Mouse (Mus musculus) testis, postnatal 14 days (tissue): ENCODE measurements around the gene Cmtr2.

ENCODE experiments used
- DNase-seq: peaks from one replicate; pipeline ENCODE4 v3.0.0; 2021; ENCODE audit warnings: low spot score

Cmtr2 gene

DNA sequence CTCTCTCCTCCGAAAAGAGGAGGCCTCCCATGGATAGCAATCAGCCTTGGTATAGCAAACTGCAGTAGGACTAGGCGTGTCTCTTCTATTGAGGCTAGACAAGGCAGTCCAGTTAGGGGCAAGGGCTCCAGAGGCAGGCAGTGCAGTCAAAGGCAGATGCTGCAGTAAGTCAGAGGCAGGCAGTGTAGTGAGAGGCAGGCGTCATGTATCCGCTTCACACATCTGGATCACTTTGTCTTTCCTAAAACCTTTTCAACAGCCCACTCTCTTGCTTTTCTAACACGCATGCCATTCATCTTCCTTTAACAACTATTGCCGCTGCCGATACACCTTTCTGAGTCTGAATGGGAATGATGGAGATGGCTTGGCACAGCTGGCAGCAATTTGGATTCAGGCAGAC is at the start of gene Cmtr2:
Cmtr2 (plus strand) TSS at position 301 of the 400 bp plus-strand sequence.
- DNase-seq, result no peak

DNA sequence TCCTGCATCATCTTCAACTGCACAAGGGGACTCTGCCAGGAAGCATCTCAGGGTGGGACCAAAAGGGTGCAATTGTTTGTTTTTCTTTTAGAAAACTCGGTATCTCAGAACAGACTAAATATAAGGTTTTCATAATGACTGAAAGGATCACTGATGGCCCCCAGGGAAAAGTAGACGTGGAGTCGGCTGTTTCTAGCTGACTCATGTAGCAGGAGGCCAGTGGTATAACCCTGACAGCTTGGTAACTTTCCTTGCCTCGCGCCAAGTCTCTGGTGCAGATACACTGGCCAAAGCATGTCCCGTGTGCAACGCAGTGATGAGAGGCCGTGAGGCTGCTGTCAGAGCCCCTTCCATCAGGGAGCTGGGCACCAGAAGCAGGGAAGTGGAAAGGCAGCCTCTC is 49.2 kb upstream of the Cmtr2 start:
- no peak for DNase-seq

DNA sequence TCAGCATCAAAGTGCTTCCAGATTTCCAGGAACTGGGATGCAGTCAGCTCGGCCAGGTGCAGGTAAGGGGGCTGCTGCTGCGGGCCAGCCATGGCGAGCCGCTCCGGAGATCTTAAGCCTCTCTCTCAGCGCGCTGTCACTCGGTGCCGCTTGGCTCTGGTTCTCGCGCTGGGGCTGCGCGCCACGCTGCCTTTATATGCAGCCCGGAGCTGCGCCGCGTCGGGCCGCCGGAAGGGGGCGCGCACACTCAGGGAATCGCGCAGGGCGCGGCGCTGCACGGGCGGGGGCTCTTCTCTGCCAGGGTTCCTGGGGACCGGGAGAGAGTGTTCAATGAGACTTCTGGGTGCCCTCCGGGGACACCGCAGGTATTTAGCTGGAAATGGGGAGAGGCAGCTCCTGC is 47.4 kb upstream of the Cmtr2 start, which contains the start of gene Calb2:
Calb2 (minus strand) TSS at position 165 of the 400 bp plus-strand sequence.
- DNase-seq, result peak; percentile 49

DNA sequence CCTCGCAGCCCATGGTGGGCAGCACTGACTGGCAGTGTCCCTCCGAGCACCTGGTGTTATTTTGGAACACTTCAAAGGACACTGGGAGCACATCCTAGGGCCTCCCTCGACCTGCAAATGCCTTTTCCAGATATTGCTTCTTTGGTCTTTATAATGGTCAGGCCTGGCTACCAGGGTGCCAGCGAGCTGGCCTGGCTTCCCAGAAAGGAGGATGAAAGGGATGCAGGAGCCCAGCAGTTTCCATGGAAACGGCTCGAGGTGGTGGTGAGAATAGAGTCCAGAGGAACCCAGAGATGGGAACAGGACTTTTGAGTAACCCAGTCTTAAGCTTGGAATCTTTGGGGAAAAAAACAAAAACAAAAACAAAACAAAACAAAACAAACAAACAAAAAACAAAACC is 43.3 kb upstream of the Cmtr2 start:
- DNase-seq, result no peak

DNA sequence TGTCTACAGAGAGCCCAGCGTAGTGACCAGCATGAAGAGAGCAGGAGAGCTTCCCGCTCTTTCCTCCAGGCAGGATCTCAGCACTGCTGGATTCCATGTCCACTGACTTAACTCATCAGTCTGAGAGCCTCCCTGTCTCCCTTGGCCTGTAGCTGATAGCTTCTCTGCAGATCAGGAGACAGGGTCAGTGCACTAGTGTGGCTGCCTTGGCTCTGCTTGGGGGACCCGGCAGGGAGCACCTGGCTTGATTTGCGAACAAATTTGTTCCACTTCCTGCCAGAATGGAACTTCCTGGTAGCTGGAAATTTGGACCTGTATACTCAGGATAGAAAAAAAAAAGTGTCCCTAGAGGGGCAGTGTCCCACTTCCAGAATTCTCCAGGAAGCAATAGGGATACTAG is 40.6 kb upstream of the Cmtr2 start:
- no peak for DNase-seq

DNA sequence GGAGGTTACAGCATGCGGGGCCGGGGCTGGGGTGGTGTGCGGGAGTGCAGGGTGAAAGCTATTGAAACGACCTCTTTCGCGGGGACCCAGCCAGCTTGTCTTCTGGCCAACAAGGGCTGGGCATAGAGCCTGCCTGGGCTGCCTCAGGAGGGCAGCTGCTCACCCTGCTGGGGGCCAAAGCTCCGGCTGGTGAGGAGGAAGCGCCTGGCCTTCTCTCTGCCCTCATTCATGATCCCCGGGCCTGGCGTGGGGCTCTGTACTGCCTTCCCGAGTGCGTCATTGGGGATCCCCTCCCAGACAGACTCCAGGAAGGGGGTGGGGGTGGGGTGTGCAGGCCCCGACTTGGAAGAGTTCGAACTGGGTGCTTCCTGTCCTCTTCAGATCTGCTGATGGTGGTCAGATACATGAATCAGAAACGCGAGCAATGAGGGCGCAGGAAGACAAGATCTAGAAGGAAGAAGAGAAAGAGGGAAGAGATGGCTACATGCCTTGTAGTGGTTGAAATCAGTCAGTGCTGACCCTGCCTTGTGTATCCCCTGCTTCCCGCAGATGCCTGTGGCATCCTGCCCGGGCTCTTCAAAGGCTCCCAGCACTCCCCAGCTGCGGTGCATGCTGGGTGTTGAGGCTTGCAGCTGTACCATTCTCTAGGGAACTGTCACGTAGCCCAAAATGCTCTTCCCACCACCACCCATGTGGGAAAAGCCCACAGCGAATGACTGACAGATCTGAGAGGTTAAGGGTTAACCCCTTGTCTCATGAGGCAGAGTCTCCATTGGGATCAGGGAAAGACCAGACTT is 37.9 kb upstream of the Cmtr2 start:
- no peak for DNase-seq

DNA sequence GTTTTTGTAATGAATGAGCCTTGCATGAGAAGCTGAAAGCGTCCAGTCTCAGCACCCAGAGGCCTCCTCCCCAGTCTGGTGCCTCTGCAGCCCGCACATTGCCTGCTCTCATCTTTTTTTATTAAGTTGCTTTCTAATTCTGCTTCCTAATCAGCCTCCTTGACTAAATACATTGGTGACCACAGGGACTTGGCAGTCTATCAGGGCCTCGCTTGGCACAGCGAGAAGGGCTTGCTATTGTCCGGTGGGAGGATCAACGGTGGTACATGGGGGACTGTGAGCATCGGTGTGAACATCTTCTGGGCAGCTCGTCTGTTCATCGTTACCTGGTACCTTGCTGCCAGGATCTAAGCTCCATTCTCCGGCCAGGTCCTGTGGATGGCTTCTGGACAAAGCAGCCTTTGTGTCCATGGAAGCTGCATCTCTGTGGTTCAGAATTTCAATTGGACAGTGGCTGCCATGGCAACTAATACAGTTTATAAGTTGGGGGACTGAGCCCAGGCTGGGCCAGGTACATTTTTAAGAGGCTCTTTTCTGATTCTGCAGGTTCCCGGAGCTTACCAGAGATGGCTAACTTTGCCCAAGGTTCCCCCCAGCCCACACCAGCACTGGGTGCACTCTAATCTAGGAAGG is 32.6 kb upstream of the Cmtr2 start:
- no peak for DNase-seq

DNA sequence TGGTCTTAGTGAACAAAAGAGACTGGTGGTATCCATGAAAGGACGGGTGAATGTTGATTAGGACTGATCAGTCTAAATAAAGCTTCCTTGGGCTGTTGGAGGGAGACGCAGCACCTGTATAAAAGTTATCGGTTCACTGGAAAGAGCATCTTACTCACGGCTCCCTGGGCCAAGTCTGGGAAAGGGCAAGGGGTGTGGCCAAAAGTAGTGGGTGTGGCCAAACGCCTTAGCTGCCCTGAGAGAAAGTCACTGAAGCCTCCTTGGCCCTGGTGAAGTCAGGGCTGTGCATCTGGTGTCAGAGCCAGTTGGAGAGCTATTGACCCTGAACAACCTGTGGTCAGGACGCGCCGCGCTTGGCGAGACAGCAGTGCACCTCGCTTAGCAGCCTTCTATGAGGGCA is 31.7 kb upstream of the Cmtr2 start:
- DNase-seq, result no peak

DNA sequence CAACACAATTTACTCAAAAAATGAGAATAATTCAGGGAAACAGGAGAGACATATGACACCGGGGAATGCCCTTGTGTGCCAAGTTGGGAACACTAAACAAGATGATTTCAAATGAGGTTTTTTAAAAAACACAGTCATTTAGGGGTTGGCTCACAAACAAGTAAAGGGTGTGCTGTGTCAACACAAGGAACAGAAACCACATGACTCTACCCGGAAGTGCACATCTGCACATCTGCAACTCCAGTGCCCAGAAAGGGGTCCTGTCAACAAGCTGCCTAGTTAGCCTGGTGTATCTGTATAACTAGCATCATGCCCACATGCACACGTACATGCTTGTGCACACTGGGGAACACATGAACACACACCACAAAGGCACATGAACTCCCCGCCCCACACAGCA is 29.9 kb upstream of the Cmtr2 start:
- DNase-seq, result no peak

DNA sequence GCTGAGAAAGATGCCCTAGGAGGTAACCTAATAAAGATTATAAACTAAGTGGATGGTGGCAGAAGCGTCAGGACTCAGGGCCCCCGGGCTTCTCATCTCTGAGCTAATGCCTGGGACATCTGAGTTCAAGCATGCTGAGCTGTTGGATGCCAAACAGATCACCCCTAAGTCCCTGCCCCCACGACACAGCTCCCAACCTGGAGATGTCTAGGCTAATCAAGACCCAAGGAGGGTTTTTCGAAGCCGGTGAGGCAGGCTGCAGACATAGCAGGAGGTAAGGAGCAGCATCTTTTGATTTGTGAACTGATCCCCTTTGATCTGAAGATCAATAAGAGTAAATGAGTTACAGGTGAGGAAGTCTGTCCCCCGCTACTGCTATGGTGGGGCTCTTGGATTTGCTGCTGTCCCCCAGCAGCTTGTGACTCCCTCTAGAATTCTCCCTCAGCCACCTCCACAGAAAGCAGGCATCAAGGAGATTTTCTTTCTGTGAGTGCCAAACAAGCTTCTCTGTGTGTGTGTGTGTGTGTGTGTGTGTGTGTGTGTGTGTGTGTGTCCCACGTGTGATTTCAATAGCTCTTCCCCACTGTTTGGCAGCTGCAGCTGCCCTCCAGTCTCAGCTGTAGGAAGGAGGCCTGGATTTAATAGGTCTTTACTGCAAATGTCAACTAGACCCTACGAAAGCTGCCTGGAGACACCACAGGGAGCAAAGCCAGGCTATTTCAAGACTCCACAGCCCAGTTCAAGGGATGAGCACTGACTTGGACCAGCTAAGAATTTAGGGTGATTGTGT is 26.3 kb upstream of the Cmtr2 start:
- DNase-seq, result no peak

DNA sequence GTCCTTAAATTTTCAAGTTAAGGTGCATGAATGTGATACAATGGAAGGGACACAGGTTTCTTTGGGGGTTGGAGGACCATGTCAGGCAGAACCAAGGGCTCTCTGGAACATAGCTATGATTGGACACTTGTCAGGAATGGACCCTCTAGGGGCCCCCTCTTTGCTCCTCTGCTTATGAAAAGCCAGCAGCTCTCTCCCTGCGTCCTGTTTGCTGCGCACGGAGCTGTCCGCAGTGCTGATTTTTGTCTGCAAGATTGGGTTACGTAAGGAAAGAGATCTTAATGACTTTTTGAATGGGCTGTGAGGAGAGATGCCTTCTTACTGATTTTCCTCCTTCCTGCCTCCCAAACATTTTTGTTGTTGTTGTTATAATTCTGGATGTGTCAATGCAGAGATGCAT is 18.8 kb upstream of the Cmtr2 start:
- peak; percentile 31 for DNase-seq

DNA sequence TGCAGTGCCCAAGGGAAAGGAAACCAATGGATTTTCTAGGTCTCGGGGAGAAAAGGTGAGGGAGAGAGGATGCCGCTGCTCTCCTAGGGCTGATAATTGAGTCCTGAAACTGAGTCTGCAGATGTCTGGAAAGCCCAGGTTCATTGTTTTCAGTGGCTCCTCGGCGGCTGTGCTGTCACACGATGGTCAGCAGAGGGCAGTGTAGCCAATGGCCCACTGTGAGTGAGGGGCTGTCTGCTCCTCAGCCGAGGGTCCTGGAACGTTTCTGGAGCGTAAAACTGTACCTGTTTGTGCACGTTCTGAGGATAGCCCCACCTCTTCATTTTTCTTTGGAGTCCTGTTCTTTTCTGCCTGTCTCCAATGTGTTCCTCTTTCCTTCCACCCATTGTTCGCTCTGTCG is 13.7 kb upstream of the Cmtr2 start:
- no peak for DNase-seq

DNA sequence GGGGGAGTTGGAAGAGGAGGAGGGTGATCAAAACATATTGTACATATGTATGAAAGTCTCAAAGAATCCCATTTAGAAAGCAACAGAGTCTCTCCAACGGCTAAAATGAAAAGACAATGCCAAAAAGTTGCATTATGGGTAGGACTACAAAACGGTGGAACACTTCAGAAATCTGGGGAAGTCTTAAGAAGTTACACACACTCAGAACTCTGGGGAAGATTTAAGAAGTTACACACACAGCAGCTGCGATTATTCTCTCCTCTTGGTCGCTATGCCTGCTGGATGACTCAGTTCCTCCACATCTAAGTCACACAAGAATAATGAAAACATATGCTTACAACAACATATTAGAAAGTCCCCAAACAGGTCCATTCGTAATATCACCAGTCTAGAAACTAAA is 788 bp downstream of the Cmtr2 start:
- DNase-seq, result no peak

DNA sequence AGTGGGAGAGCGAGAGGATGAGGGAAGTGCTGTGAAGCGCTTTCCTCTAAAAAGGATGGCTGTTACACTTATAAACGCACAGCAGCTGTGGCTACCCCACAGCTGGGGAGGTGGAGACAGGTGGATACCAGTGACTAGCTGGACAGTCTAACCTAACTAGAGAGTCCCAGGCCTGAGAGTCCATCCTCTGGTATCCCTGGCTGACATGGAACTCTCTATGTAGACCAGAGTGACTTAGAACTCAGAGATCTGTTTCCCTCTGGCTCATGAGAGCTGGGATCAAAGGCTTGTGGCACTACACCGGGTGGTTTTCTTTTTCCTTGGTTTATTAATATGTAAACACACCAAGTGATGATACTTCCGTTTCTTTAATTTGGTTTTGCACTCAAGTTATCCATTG is 1.7 kb downstream of the Cmtr2 start:
- DNase-seq, result no peak

DNA sequence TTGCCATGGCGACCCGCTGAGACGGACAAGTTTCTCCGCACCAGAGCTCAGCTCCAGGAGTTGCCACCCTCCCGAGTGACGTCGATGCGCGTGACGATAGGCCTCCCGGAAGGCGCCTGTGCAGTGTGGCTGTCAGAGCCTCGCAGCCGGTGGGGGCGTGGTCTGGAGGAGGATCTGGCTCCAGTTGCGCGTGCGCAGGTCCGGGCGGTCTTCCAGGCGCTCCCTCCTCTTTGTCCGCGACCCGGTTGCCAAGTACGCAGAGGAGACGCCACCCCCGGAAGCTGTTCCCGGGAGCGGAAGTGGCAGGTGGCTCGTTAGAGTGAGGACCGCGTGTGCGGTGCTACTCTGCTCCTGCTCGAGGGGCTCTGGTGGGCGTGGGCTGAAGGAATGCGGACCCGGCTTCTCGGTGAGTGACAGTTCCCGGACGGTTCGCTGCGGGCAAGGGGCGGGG is 2.2 kb downstream of the Cmtr2 start:
- DNase-seq, result peak; percentile 99

DNA sequence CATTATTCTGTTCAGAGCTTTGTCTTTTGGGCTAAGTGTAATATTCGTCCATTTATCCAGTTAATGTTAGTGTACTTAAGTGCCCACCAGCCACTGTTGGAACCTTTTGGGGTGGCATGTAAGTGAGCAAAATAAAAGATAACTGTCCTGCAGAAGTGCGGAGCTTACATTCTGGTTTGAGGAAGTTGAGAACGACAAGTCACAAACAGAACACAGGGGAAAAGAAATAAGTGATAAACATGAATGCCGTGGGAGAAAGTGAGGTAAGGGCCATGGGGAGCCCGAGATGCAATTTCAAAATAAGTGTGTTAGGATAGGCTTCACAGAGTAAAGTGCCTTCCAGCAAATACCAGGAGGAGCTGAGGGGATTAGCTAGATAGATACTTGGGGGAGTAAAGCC is 3.0 kb downstream of the Cmtr2 start:
- no peak for DNase-seq

DNA sequence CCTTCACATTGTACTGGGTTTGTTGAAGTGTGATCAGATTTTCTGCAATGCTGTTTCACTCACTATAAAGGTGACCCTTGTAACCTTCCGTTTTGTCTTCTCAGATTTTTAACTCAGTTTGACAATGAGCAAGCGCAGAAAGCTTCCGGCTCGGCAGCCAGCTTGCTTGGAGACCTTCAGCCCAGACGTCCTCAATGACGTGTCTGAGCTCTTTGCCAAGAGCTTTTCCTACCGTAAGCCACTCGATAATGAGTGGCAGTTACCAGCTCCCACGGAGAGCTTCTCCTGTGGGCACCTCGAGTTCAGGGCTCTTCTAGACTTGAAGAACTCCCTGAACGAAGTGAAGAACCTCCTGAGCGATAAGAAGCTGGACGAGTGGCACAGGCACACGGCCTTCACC is 5.5 kb downstream of the Cmtr2 start:
- no peak for DNase-seq

DNA sequence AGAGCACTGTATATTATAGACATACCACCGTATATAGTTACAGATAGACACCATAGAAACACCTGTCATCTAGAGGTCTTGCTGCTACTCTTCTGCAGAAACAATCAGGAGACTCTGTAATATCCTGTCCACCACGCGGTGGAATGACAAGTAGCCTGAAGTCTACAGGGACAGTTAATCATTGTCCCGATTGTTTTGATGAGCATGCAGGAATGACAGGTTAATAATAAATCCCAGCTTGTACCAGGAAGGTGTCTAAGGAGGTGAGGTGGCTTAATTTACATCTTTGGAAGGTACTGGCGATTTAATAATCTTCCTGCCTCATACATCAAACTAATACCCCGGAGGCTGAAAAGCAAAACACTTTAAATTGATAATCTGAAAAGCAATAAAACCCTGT is 15.3 kb downstream of the Cmtr2 start:
- no peak for DNase-seq

DNA sequence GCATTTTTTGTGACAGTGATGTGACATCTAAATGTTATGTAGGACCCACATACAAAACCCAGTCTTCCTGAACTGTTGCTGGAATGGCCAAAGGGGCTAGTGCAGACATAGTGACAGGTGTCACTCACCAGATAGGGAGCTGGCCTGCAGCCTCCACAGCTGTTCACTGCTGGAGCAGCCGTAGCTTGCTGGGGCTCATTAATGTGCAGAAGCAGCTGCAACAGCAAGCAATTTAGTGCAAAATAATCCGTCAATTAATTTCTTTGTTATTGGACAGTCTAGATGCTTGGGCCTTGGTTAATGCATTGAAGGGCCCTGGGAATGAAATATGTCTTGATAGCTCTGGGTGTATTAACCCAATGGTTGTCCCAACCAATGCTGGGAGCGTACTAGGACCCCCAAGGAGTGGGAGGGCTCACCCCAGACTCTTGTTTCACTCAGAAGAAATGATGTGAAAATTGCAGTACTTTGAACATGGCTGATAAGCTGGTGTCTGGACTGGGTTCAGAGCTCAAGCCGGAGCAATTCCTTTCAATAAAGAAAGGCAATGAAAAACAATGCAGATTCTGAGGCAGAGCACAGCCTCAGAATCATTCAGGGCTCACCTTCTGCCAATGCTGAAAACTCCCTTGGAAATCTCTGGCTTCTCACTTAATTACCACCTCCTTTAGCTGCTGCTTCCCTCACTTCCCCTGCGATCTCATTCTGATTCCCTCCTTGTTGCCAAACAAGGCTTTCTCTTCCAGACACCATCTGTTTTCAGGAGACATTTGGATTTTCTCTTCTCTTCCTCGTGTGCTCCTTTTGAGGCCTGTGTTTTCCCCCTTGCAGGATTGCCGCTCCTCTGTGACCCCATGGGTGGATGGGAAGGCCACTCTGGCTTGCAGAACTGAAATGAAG is 27.1 kb downstream of the Cmtr2 start:
- no peak for DNase-seq

DNA sequence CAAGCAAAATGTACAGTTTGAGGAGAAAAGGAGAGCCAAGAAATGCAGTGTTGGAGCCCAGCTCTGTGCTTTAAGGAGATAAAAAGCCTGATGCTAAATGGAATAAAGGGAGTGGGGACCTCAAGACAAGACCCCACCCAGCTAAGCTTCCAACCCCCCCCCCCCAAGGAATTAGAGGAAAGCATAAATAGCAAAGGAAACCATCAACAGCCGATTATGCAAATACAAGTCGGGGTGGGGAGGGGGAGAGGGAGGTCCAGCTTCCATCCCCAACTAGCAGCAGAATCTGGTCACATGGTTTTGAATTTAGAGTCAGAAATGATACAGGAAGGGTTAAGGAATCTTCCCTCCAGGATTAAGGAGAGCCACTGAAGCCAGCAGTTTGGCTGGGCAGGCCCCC is 29.1 kb downstream of the Cmtr2 start:
- no peak for DNase-seq

DNA sequence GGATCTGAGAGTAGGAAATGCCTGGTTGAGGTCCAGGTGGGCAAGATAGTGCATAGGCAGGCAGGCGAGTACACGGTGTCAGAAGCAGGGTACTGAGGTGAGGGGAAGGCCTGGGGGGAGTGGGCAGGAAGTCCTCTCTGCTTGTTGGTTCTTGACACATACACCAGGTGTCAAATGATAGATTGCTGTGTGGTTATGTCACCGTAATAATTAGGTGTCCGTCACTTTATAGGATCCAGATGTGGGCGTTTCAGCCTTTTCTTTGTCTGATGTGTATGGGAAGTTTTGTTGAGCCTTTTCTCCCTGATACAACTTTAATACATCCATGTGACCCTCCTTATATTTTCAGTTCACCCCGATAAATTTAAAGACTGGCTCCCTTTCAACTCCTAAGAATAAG is 31.8 kb downstream of the Cmtr2 start:
- DNase-seq, result no peak

DNA sequence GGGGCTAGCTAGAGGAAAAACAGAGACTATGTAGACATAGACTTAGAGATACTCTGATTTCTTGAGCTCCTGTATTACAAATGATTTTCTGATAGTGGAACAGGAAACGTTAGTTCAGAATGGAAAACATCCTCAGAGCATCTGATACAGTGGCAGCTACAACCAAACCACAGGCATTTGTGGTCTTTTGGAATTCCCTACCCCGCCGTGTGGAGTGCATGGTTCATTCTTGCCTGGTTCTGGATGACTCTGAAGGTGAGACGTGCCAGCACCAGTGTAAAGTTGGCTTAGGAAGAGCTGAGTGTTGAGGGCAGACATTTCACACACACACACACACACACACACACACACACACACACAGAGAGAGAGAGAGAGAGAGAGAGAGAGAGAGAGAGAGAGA is 38.5 kb downstream of the Cmtr2 start:
- DNase-seq, result no peak
